Mouse (Mus musculus) bone marrow macrophage, adult 2 months (primary cell): Measurements from ENCODE around the gene Znhit1. TPM values are rescaled to one million over a fixed set of nuclear protein-coding genes. Genes with fewer than 3 reads are reported as not detected.
A peak's percentile ranks its signal among the peaks of the same experiment; 100 is the strongest.
"Not testable (repeated sequence)": the region's sequence is repeated elsewhere in the genome, so short reads cannot be mapped to it uniquely, and the experiment has no call there.

ENCODE experiments used
- H3K27ac ChIP-seq: 2 replicates; pipeline ENCODE4 v1.5.1; 2012; ENCODE audit warnings: low read depth, low read length; ENCODE audit not compliant: insufficient read depth
- H3K4me1 ChIP-seq: 2 replicates; pipeline ENCODE4 v1.6.1; 2012; ENCODE audit warnings: low read length; ENCODE audit not compliant: control insufficient read depth, insufficient read depth
- H3K4me3 ChIP-seq: 2 replicates; pipeline ENCODE4 v1.5.1; 2012; ENCODE audit warnings: mild to moderate bottlenecking, low read length, moderate library complexity; ENCODE audit not compliant: insufficient read depth
- CTCF ChIP-seq: IDR thresholded peaks from 2 replicates; pipeline ENCODE4 v1.5.1; 2012; ENCODE audit warnings: low read depth, mild to moderate bottlenecking, low read length, moderate library complexity
- POLR2A ChIP-seq: IDR thresholded peaks from 2 replicates; pipeline ENCODE4 v1.6.1; 2012; ENCODE audit warnings: mild to moderate bottlenecking, low read depth, low read length, borderline replicate concordance
- polyA plus RNA-seq: library from polyadenylated mRNA; stranded (reverse); fragments of >200 nt; gene quantifications from 2 replicates; pipeline ENCODE4 v1.2.4, GENCODE M21; 2012; ENCODE audit not compliant: missing spikeins, insufficient read depth, insufficient read length

Gene Znhit1
- polyA plus RNA-seq, 1 experiment, result 75.0 TPM

DNA sequence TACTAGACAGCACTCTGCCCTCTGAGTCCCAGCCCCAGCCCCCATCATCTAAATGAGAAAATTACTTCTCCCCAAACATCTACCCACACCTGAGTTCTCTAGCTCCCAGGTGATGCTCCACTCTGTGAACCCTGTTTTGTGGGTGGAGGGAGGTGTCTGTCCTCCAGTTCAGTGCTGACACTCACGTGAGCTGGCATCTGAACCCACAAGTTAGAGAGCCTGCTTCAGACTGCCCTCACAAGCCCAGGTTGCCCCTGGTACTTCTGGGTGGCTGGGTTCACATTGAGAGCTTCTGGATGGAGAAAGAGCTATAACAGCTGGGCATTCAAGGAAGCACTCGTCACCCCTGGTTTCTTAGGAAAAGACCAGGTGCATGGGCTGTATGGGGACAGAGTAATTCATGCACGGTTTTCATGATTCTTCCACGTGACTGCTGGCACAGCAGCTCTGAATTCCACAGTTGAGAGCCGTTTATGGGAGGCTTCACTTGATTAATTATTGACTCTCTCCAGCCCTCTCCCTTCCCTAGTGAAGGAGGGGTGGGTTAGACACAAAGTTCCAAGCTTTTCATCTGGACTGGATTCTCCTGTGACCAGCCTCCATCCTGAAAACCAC, 28.7 kb downstream of the Znhit1 start:
- H3K27ac ChIP-seq, result no peak overlapping the region
- no peak overlapping the region for H3K4me3 ChIP-seq
- peaks cover 25% of the 10 kb centered on the region for H3K4me1 ChIP-seq
- TF ChIP-seq POLR2A (no peak), CTCF (no peak)

DNA sequence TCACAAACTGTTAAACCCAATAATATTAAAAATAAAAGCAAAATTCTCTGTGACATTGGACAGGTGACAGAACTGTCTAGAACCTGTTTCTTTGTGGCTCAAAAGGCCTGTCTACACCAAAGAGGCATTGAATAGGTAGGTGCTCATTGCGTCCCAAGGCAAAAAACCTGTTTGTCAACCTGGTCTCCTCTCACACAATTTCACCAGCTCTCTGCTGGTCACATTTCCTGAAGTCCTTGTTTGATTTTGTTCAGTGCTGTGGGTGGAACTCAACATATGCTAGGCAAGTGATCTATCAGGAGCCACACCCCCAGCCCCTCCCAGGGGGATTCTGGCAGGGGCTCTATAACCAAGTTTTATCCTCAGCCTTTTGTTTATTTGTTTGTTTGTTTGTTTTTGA, 30.6 kb downstream of the Znhit1 start:
- TF ChIP-seq CTCF (no peak), POLR2A (no peak)
- H3K4me3 ChIP-seq, result no peak overlapping the region
- H3K4me1 ChIP-seq, result peaks cover 26% of the 10 kb centered on the region
- H3K27ac ChIP-seq, result no peak overlapping the region

DNA sequence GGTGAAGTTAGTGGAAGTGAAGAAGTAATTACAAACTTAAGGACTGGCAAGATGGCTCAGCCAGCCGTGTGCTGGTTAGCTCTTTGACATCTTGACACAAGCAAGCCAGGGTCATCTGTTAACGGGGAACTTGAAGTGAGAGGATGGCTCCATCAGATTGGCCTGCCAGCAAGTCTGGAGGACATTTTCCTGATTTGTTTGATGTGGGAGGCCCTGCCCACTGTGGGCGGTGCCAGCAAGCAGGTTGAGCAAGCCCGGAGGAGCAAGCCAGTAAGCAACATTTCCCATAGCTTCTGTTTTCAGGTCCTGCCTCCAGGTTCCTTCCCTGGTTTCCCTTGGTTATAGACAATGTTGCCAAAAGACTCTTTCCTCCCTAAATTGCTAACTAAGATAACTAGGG, 32.2 kb downstream of the Znhit1 start:
- Histone ChIP-seq H3K4me3 (no peak overlapping the region), H3K27ac (no peak overlapping the region), H3K4me1 (peaks cover 22% of the 10 kb centered on the region)
- TF ChIP-seq CTCF (no peak), POLR2A (no peak)

- TF ChIP-seq POLR2A (no peak), CTCF (no peak)
- Histone ChIP-seq H3K4me1 (peaks cover 25% of the 10 kb centered on the region), H3K4me3 (peak overlapping the region; percentile 92), H3K27ac (peak overlapping the region; percentile 76)
These were observed 34.3 kb downstream of the Znhit1 start for GRCm38 (mm10) chr5:136953440-136953951.

GRCm38 (mm10) chr5:136953015-136953414, 34.8 kb downstream of the Znhit1 start, which contains the start of gene Fis1:
Gene Fis1, plus strand, starts transcription at chr5:136953275.
- Histone ChIP-seq H3K4me1 (peaks cover 25% of the 10 kb centered on the region), H3K27ac (peak within 1 kb of the TSS; percentile 76), H3K4me3 (peak within 1 kb of the TSS; percentile 92)
- TF ChIP-seq CTCF, result no peak
- 0 out of 2 replicates have a peak, but pooled peaks have one; percentile 45 for TF ChIP-seq POLR2A

DNA sequence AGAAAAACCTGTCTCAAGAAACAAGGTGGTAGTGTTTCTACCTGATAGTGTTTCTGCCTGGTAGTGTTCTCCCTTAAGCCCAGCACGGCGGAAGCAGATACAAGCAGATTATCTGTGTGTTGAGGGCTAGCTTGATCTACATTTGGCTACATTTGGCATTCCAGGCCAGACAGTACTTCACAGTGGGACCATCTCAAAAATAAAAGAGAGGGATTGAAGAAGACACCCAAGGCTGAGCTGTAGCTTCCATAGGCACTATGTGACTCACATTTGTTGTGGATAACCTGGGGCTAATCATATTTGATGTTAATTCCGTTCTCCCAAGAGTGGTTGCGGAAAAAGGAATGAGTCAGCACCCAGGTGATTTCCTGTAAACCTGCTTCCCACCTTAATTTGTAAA, 35.7 kb downstream of the Znhit1 start:
- Histone ChIP-seq H3K4me1 (peaks cover 25% of the 10 kb centered on the region), H3K27ac (no peak overlapping the region), H3K4me3 (no peak overlapping the region)
- TF ChIP-seq POLR2A (no peak), CTCF (no peak)

GRCm38 (mm10) chr5:136950521-136950920, 37.3 kb downstream of the Znhit1 start:
- TF ChIP-seq POLR2A (no peak), CTCF (no peak)
- H3K27ac ChIP-seq, result no peak overlapping the region
- H3K4me3 ChIP-seq, result no peak overlapping the region
- H3K4me1 ChIP-seq, result peaks cover 19% of the 10 kb centered on the region

- H3K4me3 ChIP-seq, H3K27ac ChIP-seq: not testable (repeated sequence)
- peaks cover 12% of the 10 kb centered on the region for H3K4me1 ChIP-seq
These were observed 38.1 kb downstream of the Znhit1 start for GRCm38 (mm10) chr5:136949551-136950336.

DNA sequence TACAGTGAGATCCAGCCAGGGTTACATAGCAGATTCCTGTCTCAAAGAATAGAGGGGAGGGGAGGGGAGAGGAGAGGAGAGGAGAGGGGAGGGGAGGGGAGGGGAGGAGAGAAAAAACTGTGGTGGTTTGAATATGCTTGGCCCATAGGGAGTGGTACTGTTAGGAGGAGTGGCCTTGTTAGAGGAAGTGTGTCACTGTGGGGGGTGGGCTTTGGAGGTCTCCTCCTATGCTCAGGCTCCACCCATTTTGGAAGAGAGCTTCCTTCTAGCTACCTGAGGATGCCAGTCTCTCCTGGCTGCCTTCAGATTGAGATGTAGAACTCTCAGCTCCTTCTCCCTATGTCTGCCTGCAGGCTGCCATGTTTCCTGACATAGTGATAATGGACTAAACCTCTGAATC, 39.9 kb downstream of the Znhit1 start:
- no peak overlapping the region for H3K4me3 ChIP-seq
- TF ChIP-seq POLR2A (no peak), CTCF (no peak)
- H3K27ac ChIP-seq, result no peak overlapping the region
- peaks cover 6% of the 10 kb centered on the region for H3K4me1 ChIP-seq

DNA sequence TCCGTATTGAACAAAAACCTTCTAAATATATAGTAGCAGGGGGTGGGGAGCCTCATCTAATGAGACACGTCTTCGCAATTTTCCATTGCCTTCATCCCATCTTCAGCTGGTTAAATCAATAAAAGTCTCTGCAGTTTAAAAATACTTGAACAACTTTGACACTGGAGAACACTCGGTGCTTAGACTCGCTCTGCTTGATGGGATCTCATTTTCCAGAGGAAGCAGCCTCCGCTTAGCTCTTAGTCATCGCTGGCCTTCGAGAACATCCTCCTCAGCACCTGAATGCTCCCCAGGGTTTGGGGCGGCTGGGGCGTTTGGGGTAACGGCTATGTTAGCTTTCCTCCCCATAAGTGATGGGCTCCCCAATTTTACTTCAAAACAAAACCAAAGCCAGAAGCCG, 42.7 kb downstream of the Znhit1 start:
- TF ChIP-seq POLR2A (no peak), CTCF (no peak)
- peaks cover 3% of the 10 kb centered on the region; the same call in 1 of the 2 replicates for H3K4me1 ChIP-seq
- H3K27ac ChIP-seq, result no peak overlapping the region
- H3K4me3 ChIP-seq, result no peak overlapping the region
